Mouse (Mus musculus) midbrain, postnatal 0 days (tissue): Measurements from ENCODE around the gene Adgre4. TPM values are rescaled to one million over a fixed set of nuclear protein-coding genes. Genes with fewer than 3 reads are reported as not detected.

Source experiments
- ATAC-seq: fragments of 200-750 bp; cut with Nextera tagmentation; 2 replicates; pipeline ENCODE4 v1.8.0; 2017; ENCODE audit warnings: moderate number of reproducible peaks, mild to moderate bottlenecking, moderate TSS enrichment, moderate library complexity; ENCODE audit not compliant: low FRiP score
- DNase-seq: peaks from one replicate; pipeline ENCODE4 v3.0.0-alpha.2; 2015; ENCODE audit warnings: low spot score
- H3K27ac ChIP-seq: fragments of 300-500 bp; sonication (generic); 2 replicates; pipeline ENCODE4 v1.5.1; 2014; ENCODE audit warnings: low read depth, mild to moderate bottlenecking, low read length, mixed read lengths
- H3K27me3 ChIP-seq: fragments of 300-500 bp; sonication (generic); 2 replicates; pipeline ENCODE4 v1.6.1; 2014; ENCODE audit warnings: low read length, control low read depth, mixed read lengths; ENCODE audit not compliant: insufficient read depth
- H3K36me3 ChIP-seq: fragments of 300-500 bp; sonication (generic); 2 replicates; pipeline ENCODE4 v1.6.1; 2014; ENCODE audit warnings: low read length, control low read depth, mixed read lengths; ENCODE audit not compliant: insufficient read depth
- H3K4me1 ChIP-seq: fragments of 300-500 bp; sonication (generic); 2 replicates; pipeline ENCODE4 v1.6.1; 2014; ENCODE audit warnings: mild to moderate bottlenecking, control low read depth, antibody characterized with exemption, low read length, mixed read lengths; ENCODE audit not compliant: insufficient read depth
- H3K4me2 ChIP-seq: fragments of 300-500 bp; sonication (generic); 2 replicates; pipeline ENCODE4 v1.6.1; 2014; ENCODE audit warnings: low read depth, mild to moderate bottlenecking, low read length, mixed read lengths; ENCODE audit not compliant: poor library complexity, severe bottlenecking
- H3K4me3 ChIP-seq: fragments of 300-500 bp; sonication (generic); 2 replicates; pipeline ENCODE4 v1.5.1; 2014; ENCODE audit warnings: low read depth, mild to moderate bottlenecking, low read length, moderate library complexity
- H3K9ac ChIP-seq: fragments of 300-500 bp; sonication (generic); replicated peaks from 2 replicates; pipeline ENCODE4 v1.6.1; 2014; ENCODE audit warnings: mild to moderate bottlenecking, low read length, moderate library complexity, mixed read lengths; ENCODE audit not compliant: poor library complexity, severe bottlenecking
- H3K9me3 ChIP-seq: fragments of 300-500 bp; sonication (generic); 2 replicates; pipeline ENCODE4 v1.6.1; 2016; ENCODE audit warnings: low read length, control low read depth
- CTCF ChIP-seq: IDR thresholded peaks from 2 replicates; pipeline ENCODE4 v1.5.1; 2016; ENCODE audit warnings: antibody characterized with exemption, mild to moderate bottlenecking
- WGBS: fragments of 180-500 bp; shearing (Covaris S2); extraction: QIAGEN DNeasy Blood & Tissue Kit; methylation state at CpG from one replicate; pipeline ENCODE4 v1.1.7; 2014; 5-methylcytosine and 5-hydroxymethylcytosine counted together
- polyA plus RNA-seq: library from polyadenylated mRNA; unstranded; fragments of >200 nt; fragmentation: Nextera tagmentation; extraction: Ambion mirVana; gene quantifications from 2 replicates; pipeline ENCODE4 v1.2.1, GENCODE M21; 2015
- total RNA-seq: library from RNA; depleted of rRNA; stranded (reverse); fragments of >200 nt; gene quantifications from 2 replicates; pipeline ENCODE4 v1.2.3, GENCODE M21; 2014

The Adgre4 gene
- total and polyA plus RNA-seq, 2 experiments from 2014 or later = 0.10 to 0.11 TPM

DNA sequence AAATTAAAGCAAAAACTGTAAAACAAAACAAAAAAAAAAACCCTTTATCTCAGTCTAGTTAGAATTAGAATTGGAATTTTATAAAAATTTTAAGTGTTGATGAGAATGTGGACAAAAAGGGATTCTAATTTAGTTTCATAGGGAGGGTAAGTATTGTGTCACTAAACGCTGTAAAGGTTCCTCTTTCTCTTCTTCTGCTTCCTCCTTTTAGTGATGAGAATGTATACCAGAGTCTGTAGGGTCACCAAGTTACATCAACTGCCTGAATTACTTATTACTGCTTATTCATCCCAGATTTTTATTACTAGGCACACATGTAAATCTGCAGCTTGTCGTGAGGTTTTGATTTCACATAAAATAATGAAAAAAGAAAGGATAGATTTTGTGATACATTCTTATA is 23.6 kb upstream of the Adgre4 start:
- Histone ChIP-seq H3K4me1 (no peaks in the 10 kb centered on the region), H3K27ac (no peak overlapping the region), H3K9ac (no peak overlapping the region), H3K4me3 (no peak overlapping the region), H3K36me3 (no peaks in the 10 kb centered on the region), H3K27me3 (no peaks in the 10 kb centered on the region), H3K4me2 (no peak overlapping the region), H3K9me3 (no peaks in the 10 kb centered on the region)
- no peak for DNase-seq
- 76% methylated on average over 2 of the region's 2 CpGs for whole genome bisulfite sequencing
- no peak for TF ChIP-seq CTCF
- ATAC-seq = no peak

DNA sequence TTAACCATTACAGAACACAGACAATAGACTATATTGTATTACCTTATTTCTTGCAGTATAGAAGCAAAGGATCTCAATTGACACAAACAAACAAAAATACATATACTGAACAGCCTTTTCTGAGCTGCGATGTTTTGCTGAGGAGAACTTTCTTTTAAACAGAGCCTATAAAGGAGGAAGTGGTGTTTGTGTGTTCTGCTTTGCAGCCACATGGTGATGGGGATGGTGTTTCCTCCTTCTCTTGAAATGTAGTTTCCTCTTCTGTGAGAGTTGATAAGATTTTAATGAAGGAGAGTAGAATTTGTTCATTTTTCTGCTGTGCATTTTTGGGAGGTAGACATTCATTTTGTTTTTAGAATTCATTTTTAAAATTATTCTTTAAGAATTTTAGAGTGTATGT is 13.1 kb upstream of the Adgre4 start:
- Histone ChIP-seq H3K9me3 (no peaks in the 10 kb centered on the region), H3K27ac (no peak overlapping the region), H3K4me2 (no peak overlapping the region), H3K4me3 (no peak overlapping the region), H3K9ac (no peak overlapping the region), H3K4me1 (no peaks in the 10 kb centered on the region), H3K27me3 (no peaks in the 10 kb centered on the region), H3K36me3 (no peaks in the 10 kb centered on the region)
- no peak for ATAC-seq
- TF ChIP-seq CTCF = no peak
- no peak for DNase-seq
- WGBS = 88% methylated on average over 1 of the region's 1 CpGs

DNA sequence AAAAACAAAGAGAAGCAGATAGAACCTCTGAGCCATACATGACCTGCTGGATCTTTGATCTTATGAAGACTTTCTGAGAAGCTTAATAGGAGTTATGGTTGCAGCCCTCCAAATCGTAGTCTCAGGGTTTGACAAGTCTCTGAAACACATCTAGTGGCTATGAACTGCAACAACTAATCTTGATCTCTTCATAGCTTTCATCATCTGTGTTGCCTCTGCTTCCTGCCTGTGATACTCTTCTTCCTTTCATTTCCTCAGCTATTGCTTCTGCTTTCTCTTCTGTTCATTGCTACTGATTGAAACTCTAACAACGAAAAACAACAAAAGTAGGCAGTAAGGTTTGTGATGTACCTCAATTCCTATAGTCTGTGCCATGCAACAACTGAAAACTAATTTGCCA is 1.4 kb downstream of the Adgre4 start:
- H3K9me3 ChIP-seq = no peaks in the 10 kb centered on the region
- H3K9ac ChIP-seq = no peak overlapping the region
- no peak overlapping the region for H3K4me2 ChIP-seq
- DNase-seq (no peak), ATAC-seq (no peak)
- H3K27me3 ChIP-seq = no peaks in the 10 kb centered on the region
- H3K4me3 ChIP-seq = no peak overlapping the region
- WGBS = 86% methylated on average over 2 of the region's 2 CpGs
- TF ChIP-seq CTCF = no peak
- H3K27ac ChIP-seq = no peak overlapping the region
- H3K36me3 ChIP-seq = no peaks in the 10 kb centered on the region
- H3K4me1 ChIP-seq = no peaks in the 10 kb centered on the region

DNA sequence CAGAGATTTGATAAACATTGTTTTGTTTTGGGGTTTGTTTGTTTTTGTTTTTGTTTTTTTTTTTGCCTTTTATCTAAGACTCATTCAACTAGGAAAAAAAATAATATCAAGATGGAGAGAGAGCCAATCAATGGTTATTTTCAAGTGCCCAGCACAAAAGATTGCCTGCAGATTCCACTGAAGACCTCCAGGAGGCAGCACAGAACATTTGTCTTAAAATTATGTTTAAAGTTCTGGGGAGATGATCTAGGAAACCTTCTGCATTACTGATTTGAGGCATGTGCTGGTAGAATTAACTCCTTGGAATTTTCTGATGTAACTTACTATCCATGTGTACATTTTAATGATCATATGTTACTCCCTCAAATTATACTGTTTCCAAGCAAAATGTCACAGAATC is 63.9 kb downstream of the Adgre4 start:
- no peak overlapping the region for H3K4me2 ChIP-seq
- H3K9me3 ChIP-seq = no peaks in the 10 kb centered on the region
- no peaks in the 10 kb centered on the region for H3K36me3 ChIP-seq
- H3K4me3 ChIP-seq = no peak overlapping the region
- no peak overlapping the region for H3K27ac ChIP-seq
- H3K4me1 ChIP-seq = no peaks in the 10 kb centered on the region
- no peaks in the 10 kb centered on the region for H3K27me3 ChIP-seq
- TF ChIP-seq CTCF = peak; percentile 21; the same call in 1 of the 2 replicates
- no peak overlapping the region for H3K9ac ChIP-seq
- ATAC-seq (no peak), DNase-seq (no peak)

DNA sequence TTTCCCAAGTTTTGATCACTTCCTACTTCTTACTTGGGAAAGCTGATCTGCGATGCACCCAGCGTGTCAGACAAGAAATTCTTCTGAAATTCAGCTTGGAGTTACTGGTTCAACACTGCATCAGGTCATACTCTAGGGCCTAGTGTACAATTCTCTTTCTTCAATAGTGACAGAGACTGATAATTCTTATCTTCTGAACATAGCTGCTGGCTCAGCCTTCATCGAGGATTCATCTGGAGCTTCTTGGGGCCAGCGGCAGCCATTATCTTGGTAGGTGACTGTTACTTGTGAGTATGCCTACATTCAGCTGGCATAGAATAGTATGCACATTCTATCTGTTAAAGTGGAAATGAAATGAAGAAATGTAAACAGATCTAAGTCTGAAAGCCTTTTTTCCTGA is 67.1 kb downstream of the Adgre4 start:
- Histone ChIP-seq H3K4me1 (no peaks in the 10 kb centered on the region), H3K9ac (no peak overlapping the region), H3K27ac (no peak overlapping the region), H3K36me3 (no peaks in the 10 kb centered on the region), H3K9me3 (no peaks in the 10 kb centered on the region), H3K4me3 (no peak overlapping the region), H3K4me2 (no peak overlapping the region), H3K27me3 (no peaks in the 10 kb centered on the region)
- ATAC-seq (no peak), DNase-seq (no peak)
- TF ChIP-seq CTCF = no peak
- 94% methylated on average over 4 of the region's 4 CpGs for WGBS

DNA sequence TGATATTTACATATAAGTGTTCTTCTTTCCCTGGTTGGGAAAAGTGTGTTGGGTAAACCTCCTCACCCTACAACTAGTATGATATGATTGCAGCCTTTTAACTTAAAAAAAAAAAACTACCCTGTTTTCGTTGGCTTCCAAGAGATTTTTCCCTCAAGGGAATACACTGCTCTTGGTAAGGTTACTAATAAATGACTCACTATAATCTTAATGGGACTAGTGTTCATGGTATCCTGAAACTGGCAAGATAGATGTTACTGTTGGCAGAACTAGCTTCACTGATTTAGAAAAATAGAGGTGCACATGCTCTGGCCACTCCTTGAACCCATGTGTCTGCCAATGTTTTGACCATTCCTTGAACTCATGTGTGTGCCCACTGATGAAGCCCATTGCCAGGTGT is 71.8 kb downstream of the Adgre4 start:
- no peak overlapping the region for H3K27ac ChIP-seq
- H3K27me3 ChIP-seq = no peaks in the 10 kb centered on the region
- TF ChIP-seq CTCF = no peak
- no peaks in the 10 kb centered on the region for H3K36me3 ChIP-seq
- WGBS = 72% methylated on average over 1 of the region's 1 CpGs
- no peak overlapping the region for H3K4me2 ChIP-seq
- no peak overlapping the region for H3K9ac ChIP-seq
- DNase-seq (no peak), ATAC-seq (no peak)
- no peaks in the 10 kb centered on the region for H3K9me3 ChIP-seq
- no peaks in the 10 kb centered on the region for H3K4me1 ChIP-seq
- no peak overlapping the region for H3K4me3 ChIP-seq

DNA sequence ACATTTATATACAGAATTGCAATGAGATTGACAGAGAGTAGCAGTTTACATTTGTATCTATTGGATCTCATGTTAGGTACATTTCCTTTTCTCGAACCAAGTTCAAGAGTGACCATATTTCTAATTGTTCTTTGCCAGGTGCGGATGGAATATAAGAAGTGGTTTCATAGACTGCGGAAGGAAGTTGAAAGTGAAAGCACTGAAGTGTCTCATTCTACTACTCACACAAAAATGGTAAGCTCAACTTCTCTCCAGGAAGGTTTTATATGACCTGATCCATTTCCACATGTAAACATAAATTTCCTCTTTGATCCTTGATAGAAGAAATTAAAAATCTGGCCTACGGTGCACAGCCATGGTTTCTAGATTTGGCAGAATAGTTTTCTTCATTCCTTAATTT is 93.3 kb downstream of the Adgre4 start:
- no peaks in the 10 kb centered on the region for H3K9me3 ChIP-seq
- DNase-seq = no peak
- H3K36me3 ChIP-seq = no peaks in the 10 kb centered on the region
- H3K4me3 ChIP-seq = no peak overlapping the region
- H3K4me1 ChIP-seq = no peaks in the 10 kb centered on the region
- no peak overlapping the region for H3K9ac ChIP-seq
- H3K27ac ChIP-seq = no peak overlapping the region
- H3K27me3 ChIP-seq = no peaks in the 10 kb centered on the region
- ATAC-seq = no peak
- TF ChIP-seq CTCF = no peak
- no peak overlapping the region for H3K4me2 ChIP-seq
- WGBS = 85% methylated on average over 4 of the region's 4 CpGs
